Comparison of ENCODE assay signal across 9 mouse cellular contexts in genomic region chr14:39471236-39471981, GRCm38 (mm10). TPM values are rescaled to one million over a fixed set of nuclear protein-coding genes. Genes with fewer than 3 reads are reported as not detected.
DNase-seq lines count a peak whose midpoint lies in the region; ATAC-seq lines count a peak whose summit lies in the region.
"Had no signal": no experiment of that assay in that cellular context is flagged by ENCODE, and none has a peak within 500 bp of the region (broad histone marks: within the 10 kb centered on the region; RNA-seq: fewer than 3 reads in every experiment).

No protein-coding gene starts in this region.

- H3K36me3 ChIP-seq in neural tube, embryonic 14.5 days (ENCODE audit: control insufficient read depth, insufficient read depth, low read length) = no peaks in the 10 kb centered on the region

- no peaks in the 10 kb centered on the region for H3K4me1 ChIP-seq in neural tube, embryonic 14.5 days (ENCODE audit: control insufficient read depth, insufficient read depth, low read length)

- H3K4me2 ChIP-seq in neural tube, embryonic 14.5 days (ENCODE audit: low read depth, low read length) = peak overlapping the region; percentile 56

- peak; percentile 9; the same call in 1 of the 2 replicates for ATAC-seq in neural tube, embryonic 14.5 days (ENCODE audit: low read depth)

- H3K4me3 ChIP-seq in neural tube, embryonic 14.5 days (ENCODE audit: low read depth, low read length) = peak overlapping the region; percentile 78

- H3K27me3 ChIP-seq in neural tube, embryonic 14.5 days (ENCODE audit: control insufficient read depth, insufficient read depth, low read length) = peaks cover 5% of the 10 kb centered on the region

- 6% methylated on average over 12 of the region's 12 CpGs for WGBS in neural tube, embryonic 14.5 days

- peak overlapping the region; percentile 96 for H3K27ac ChIP-seq in neural tube, embryonic 14.5 days (ENCODE audit: low read depth, low read length)

- no peaks in the 10 kb centered on the region for H3K9me3 ChIP-seq in neural tube, embryonic 14.5 days (ENCODE audit: control insufficient read depth, low read length)

- H3K9ac ChIP-seq in neural tube, embryonic 14.5 days (replicated peaks; ENCODE audit: low read depth, low read length) = peak overlapping the region; percentile 89

- peak; percentile 25 to 40 for DNase-seq in layer of hippocampus, postnatal 10 days (ENCODE audit: low spot score in 2 of 2)
- DNase-seq in layer of hippocampus, adult 8-10 months (ENCODE audit: low spot score in 2 of 2) = no peak
- DNase-seq in cerebellum, postnatal 14 days = peak; percentile 37 to 54
- DNase-seq in frontal cortex, postnatal 36 days (ENCODE audit: low spot score in 2 of 2) = peak; percentile 20 to 42
- DNase-seq in testis, postnatal 14 days (ENCODE audit: low spot score) = no peak
- no peak for DNase-seq in gastrocnemius, adult 8-10 months (ENCODE audit: low spot score in 2 of 2)
- no peak for DNase-seq in B cell, adult 2 months

RNA-seq across cellular contexts. Expression of gene Nrg3, which starts 1.5 kb away (rescaled TPM):
- 10 to 100 TPM; 73.0 to 77.2 TPM for total RNA-seq in layer of hippocampus, postnatal 10 days (2021)
- total RNA-seq in layer of hippocampus, adult 8-10 months (2022) = 10 to 100 TPM; 54.1 to 68.2 (median 60.5) TPM
- polyA plus RNA-seq in neural tube, embryonic 14.5 days (2014; fragmentation: Nextera tagmentation; extraction: Ambion mirVana) = 19.0 and 20.8 TPM in 2 replicates
- not detected for total RNA-seq in gastrocnemius, adult 8-10 months (2022)
- total RNA-seq: liver, adult 2 months had no signal
- polyA plus RNA-seq: liver, adult 2 months had no signal

Comparison
In these comparisons a context has a peak if more than half of its experiments do, and no peak if none do; other contexts are left out.
1. DNase-seq: peak in layer of hippocampus, postnatal 10 days (2 of 2), cerebellum, postnatal 14 days (2 of 2) and frontal cortex, postnatal 36 days (2 of 2); none in layer of hippocampus, adult 8-10 months (0 of 2), testis, postnatal 14 days (single experiment), gastrocnemius, adult 8-10 months (0 of 2) and B cell, adult 2 months (0 of 2).
2. RNA of gene Nrg3, which starts 1.5 kb away (total RNA-seq): 73.0 to 77.2 TPM in layer of hippocampus, postnatal 10 days and 54.1 to 68.2 TPM in layer of hippocampus, adult 8-10 months; not detected in gastrocnemius, adult 8-10 months; every median in the first group is over 10 times any median in the second.